Mouse (Mus musculus): ENCODE measurements around the gene Gm13283.
"Not testable (repeated sequence)": the region's sequence is repeated elsewhere in the genome, so short reads cannot be mapped to it uniquely, and the experiment has no call there.

The Gm13283 gene

GRCm38 (mm10) chr4:88759610-88760268 is at the start of gene Gm13283:
Gene Gm13283 (plus strand): TSS chr4:88760119.
- not testable (repeated sequence) for DNase-seq (ENCODE audit: extremely low spot score, low read depth, low spot score)

- no peak for DNase-seq (ENCODE audit: extremely low spot score, low read depth, low spot score)
Observed at GRCm38 (mm10) chr4:88714281-88714680, 45.6 kb upstream of the Gm13283 start.

GRCm38 (mm10) chr4:88715059-88715458 is 44.9 kb upstream of the Gm13283 start:
- no peak for DNase-seq (ENCODE audit: extremely low spot score, low read depth, low spot score)

GRCm38 (mm10) chr4:88718715-88719114 is 41.2 kb upstream of the Gm13283 start:
- DNase-seq (ENCODE audit: extremely low spot score, low read depth, low spot score), result no peak

- peak; percentile 73 for DNase-seq (ENCODE audit: extremely low spot score, low read depth, low spot score)
Observed at GRCm38 (mm10) chr4:88721791-88722721, 37.9 kb upstream of the Gm13283 start, which contains the start of the genes Gm26566 and Klhl9. Gene Gm26566 (plus strand): TSS chr4:88721805. Gene Klhl9 (minus strand): TSS chr4:88722465.

GRCm38 (mm10) chr4:88723497-88724090 is 36.3 kb upstream of the Gm13283 start:
- DNase-seq (ENCODE audit: extremely low spot score, low read depth, low spot score), result no peak

- no peak for DNase-seq (ENCODE audit: extremely low spot score, low read depth, low spot score)
Observed at GRCm38 (mm10) chr4:88726727-88727126, 33.2 kb upstream of the Gm13283 start.

- no peak for DNase-seq (ENCODE audit: extremely low spot score, low read depth, low spot score)
Observed at GRCm38 (mm10) chr4:88727324-88727723, 32.6 kb upstream of the Gm13283 start.

- no peak for DNase-seq (ENCODE audit: extremely low spot score, low read depth, low spot score)
Observed at GRCm38 (mm10) chr4:88738480-88738879, 21.4 kb upstream of the Gm13283 start.

GRCm38 (mm10) chr4:88739036-88739435 is 20.9 kb upstream of the Gm13283 start:
- no peak for DNase-seq (ENCODE audit: extremely low spot score, low read depth, low spot score)

- no peak for DNase-seq (ENCODE audit: extremely low spot score, low read depth, low spot score)
Observed at GRCm38 (mm10) chr4:88741426-88741825, 18.5 kb upstream of the Gm13283 start.

- no peak for DNase-seq (ENCODE audit: extremely low spot score, low read depth, low spot score)
Observed at GRCm38 (mm10) chr4:88742771-88743371, 17.0 kb upstream of the Gm13283 start.

- no peak for DNase-seq (ENCODE audit: extremely low spot score, low read depth, low spot score)
Observed at GRCm38 (mm10) chr4:88744207-88744606, 15.7 kb upstream of the Gm13283 start.

- no peak for DNase-seq (ENCODE audit: extremely low spot score, low read depth, low spot score)
Observed at GRCm38 (mm10) chr4:88749926-88750325, 10.0 kb upstream of the Gm13283 start.

GRCm38 (mm10) chr4:88754818-88755340 is 5.0 kb upstream of the Gm13283 start, which contains the start of gene Gm13271:
Gene Gm13271 (plus strand): TSS chr4:88754868.
- not testable (repeated sequence) for DNase-seq (ENCODE audit: extremely low spot score, low read depth, low spot score)

GRCm38 (mm10) chr4:88756581-88757513 is 3.1 kb upstream of the Gm13283 start:
- not testable (repeated sequence) for DNase-seq (ENCODE audit: extremely low spot score, low read depth, low spot score)

- not testable (repeated sequence) for DNase-seq (ENCODE audit: extremely low spot score, low read depth, low spot score)
Observed at GRCm38 (mm10) chr4:88757628-88758031, 2.3 kb upstream of the Gm13283 start.

GRCm38 (mm10) chr4:88758751-88759150 is 1.2 kb upstream of the Gm13283 start:
- not testable (repeated sequence) for DNase-seq (ENCODE audit: extremely low spot score, low read depth, low spot score)

- not testable (repeated sequence) for DNase-seq (ENCODE audit: extremely low spot score, low read depth, low spot score)
Observed at GRCm38 (mm10) chr4:88760431-88760830, 512 bp downstream of the Gm13283 start.

- DNase-seq (ENCODE audit: extremely low spot score, low read depth, low spot score), result not testable (repeated sequence)
Observed at GRCm38 (mm10) chr4:88761776-88762175, 1.9 kb downstream of the Gm13283 start.

All from hindlimb bud, embryonic 11.5 days (tissue).